Mouse (Mus musculus): ENCODE results near the gene Zfp853.

- TF ChIP-seq CTCF (IDR thresholded peaks at IDR 0.05; ENCODE audit: control insufficient read depth, insufficient read depth, insufficient read length) (no peak), MYOG (IDR thresholded peaks at IDR 0.05; ENCODE audit: control insufficient read depth, extremely low read depth, insufficient read length) (no peak), USF1 (IDR thresholded peaks at IDR 0.05; ENCODE audit: low read depth) (peak; percentile 35), FOSL1 (IDR thresholded peaks at IDR 0.05; ENCODE audit: insufficient read depth, low read length, poor library complexity, severe bottlenecking) (no peak), MAX (IDR thresholded peaks at IDR 0.05) (peak; percentile 24)
Observed at GRCm38 (mm10) chr5:143269363-143270150, 23.9 kb downstream of the Zfp853 start, which contains the start of gene Zfp316.
